Mouse (Mus musculus) forebrain, embryonic 15.5 days (tissue): Measurements from ENCODE around the gene Gm4305. TPM values are rescaled to one million over a fixed set of nuclear protein-coding genes. Genes with fewer than 3 reads are reported as not detected.
"Not testable (repeated sequence)": the region's sequence is repeated elsewhere in the genome, so short reads cannot be mapped to it uniquely, and the experiment has no call there.

ENCODE experiments used
- ATAC-seq: fragments of 200-750 bp; cut with Nextera tagmentation; replicated peaks from 2 replicates; pipeline ENCODE4 v1.8.0; 2017; ENCODE audit warnings: mild to moderate bottlenecking, moderate TSS enrichment, moderate library complexity
- H3K27ac ChIP-seq: fragments of 300-500 bp; sonication (generic); replicated peaks from 2 replicates; pipeline ENCODE4 v1.5.1; 2015; ENCODE audit warnings: mild to moderate bottlenecking, inconsistent platforms
- H3K27me3 ChIP-seq: fragments of 300-500 bp; sonication (generic); 2 replicates; pipeline ENCODE4 v1.6.1; 2015; ENCODE audit warnings: inconsistent platforms
- H3K36me3 ChIP-seq: fragments of 300-500 bp; sonication (generic); 2 replicates; pipeline ENCODE4 v1.6.1; 2015; ENCODE audit warnings: mild to moderate bottlenecking, inconsistent platforms
- H3K4me1 ChIP-seq: fragments of 300-500 bp; sonication (generic); 2 replicates; pipeline ENCODE4 v1.6.1; 2015; ENCODE audit warnings: inconsistent platforms
- H3K4me2 ChIP-seq: fragments of 300-500 bp; sonication (generic); replicated peaks from 2 replicates; pipeline ENCODE4 v1.6.1; 2015; ENCODE audit warnings: mild to moderate bottlenecking, inconsistent platforms
- H3K4me3 ChIP-seq: fragments of 300-500 bp; sonication (generic); 2 replicates; pipeline ENCODE4 v1.5.1; 2015; ENCODE audit warnings: mild to moderate bottlenecking, inconsistent platforms
- H3K9ac ChIP-seq: fragments of 300-500 bp; sonication (generic); replicated peaks from 2 replicates; pipeline ENCODE4 v1.6.1; 2015; ENCODE audit warnings: mild to moderate bottlenecking, inconsistent platforms
- H3K9me3 ChIP-seq: fragments of 300-500 bp; sonication (generic); 2 replicates; pipeline ENCODE4 v1.6.1; 2016; ENCODE audit warnings: inconsistent platforms
- WGBS: fragments of 180-500 bp; shearing (Covaris S2); methylation state at CpG from one replicate; pipeline ENCODE4 v1.1.7; 2015; ENCODE audit warnings: mixed read lengths; 5-methylcytosine and 5-hydroxymethylcytosine counted together
- polyA plus RNA-seq: library from polyadenylated mRNA; unstranded; fragments of >200 nt; fragmentation: Nextera tagmentation; extraction: Ambion mirVana; gene quantifications from 2 replicates; pipeline ENCODE4 v1.2.1, GENCODE M21; 2015

Gene Gm4305
- polyA plus RNA-seq: not detected in 2 replicates

- not testable (repeated sequence) for H3K4me2 ChIP-seq, H3K27me3 ChIP-seq, H3K9ac ChIP-seq, ATAC-seq, H3K9me3 ChIP-seq, H3K4me1 ChIP-seq, H3K4me3 ChIP-seq, H3K27ac ChIP-seq, H3K36me3 ChIP-seq
- no CpG with 5 or more reads among the region's 3 CpGs for WGBS
Measured at GRCm38 (mm10) chr10:100350793-100351192, at the start of gene Gm4305. Gm4305 (plus strand) TSS chr10:100351093.

GRCm38 (mm10) chr10:100335376-100335775, 15.5 kb upstream of the Gm4305 start, which contains the start of gene Gm4301:
Gm4301 (plus strand) TSS chr10:100335676.
- not testable (repeated sequence) for H3K4me1 ChIP-seq, H3K9me3 ChIP-seq, H3K4me3 ChIP-seq, H3K27ac ChIP-seq, H3K27me3 ChIP-seq, H3K4me2 ChIP-seq, ATAC-seq, H3K36me3 ChIP-seq, H3K9ac ChIP-seq
- WGBS: no CpG with 5 or more reads among the region's 2 CpGs

- H3K4me3 ChIP-seq, H3K4me2 ChIP-seq, H3K9me3 ChIP-seq, H3K9ac ChIP-seq, H3K4me1 ChIP-seq, ATAC-seq, H3K36me3 ChIP-seq, H3K27me3 ChIP-seq, H3K27ac ChIP-seq: not testable (repeated sequence)
- WGBS: no CpG with 5 or more reads among the region's 3 CpGs
Measured at GRCm38 (mm10) chr10:100340536-100340935, 10.4 kb upstream of the Gm4305 start, which contains the start of gene Gm4302. Gm4302 (plus strand) TSS chr10:100340836.

GRCm38 (mm10) chr10:100345672-100346071, 5.2 kb upstream of the Gm4305 start, which contains the start of gene Gm4303:
Gm4303 (plus strand) TSS chr10:100345972.
- not testable (repeated sequence) for H3K9me3 ChIP-seq, H3K4me1 ChIP-seq, H3K4me3 ChIP-seq, H3K27ac ChIP-seq, H3K9ac ChIP-seq, H3K27me3 ChIP-seq, H3K4me2 ChIP-seq, ATAC-seq, H3K36me3 ChIP-seq
- no CpG with 5 or more reads among the region's 3 CpGs for WGBS

GRCm38 (mm10) chr10:100356841-100357240, 5.9 kb downstream of the Gm4305 start:
- not testable (repeated sequence) for H3K36me3 ChIP-seq, ATAC-seq, H3K4me2 ChIP-seq, H3K27ac ChIP-seq, H3K9me3 ChIP-seq, H3K4me3 ChIP-seq, H3K4me1 ChIP-seq, H3K9ac ChIP-seq, H3K27me3 ChIP-seq
- 81% methylated on average over 2 of the region's 2 CpGs for WGBS

- H3K9ac ChIP-seq, ATAC-seq, H3K27me3 ChIP-seq, H3K27ac ChIP-seq, H3K4me1 ChIP-seq, H3K4me2 ChIP-seq, H3K4me3 ChIP-seq, H3K36me3 ChIP-seq, H3K9me3 ChIP-seq: not testable (repeated sequence)
- no CpG with 5 or more reads among the region's 3 CpGs for WGBS
Measured at GRCm38 (mm10) chr10:100361038-100361437, 10.1 kb downstream of the Gm4305 start, which contains the start of gene Gm4307. Gm4307 (plus strand) TSS chr10:100361338.

- not testable (repeated sequence) for H3K27me3 ChIP-seq, H3K4me2 ChIP-seq, H3K27ac ChIP-seq, H3K4me3 ChIP-seq, H3K9ac ChIP-seq, ATAC-seq, H3K9me3 ChIP-seq, H3K4me1 ChIP-seq, H3K36me3 ChIP-seq
- WGBS: no CpG with 5 or more reads among the region's 2 CpGs
Measured at GRCm38 (mm10) chr10:100382460-100382859, 31.6 kb downstream of the Gm4305 start, which contains the start of gene Gm4312. Gm4312 (minus strand) TSS chr10:100382560.

Other genes starting within 250 kb of the Gm4305 start
- gene Gm4301, start 15.4 kb upstream of the Gm4305 start, polyA plus RNA-seq: not detected in 2 replicates
- not detected in 2 replicates for gene Gm4302, start 10.3 kb upstream of the Gm4305 start, polyA plus RNA-seq
- gene Gm4303, start 5.1 kb upstream of the Gm4305 start, polyA plus RNA-seq: not detected in 2 replicates
- gene Gm4307, start 10.2 kb downstream of the Gm4305 start, polyA plus RNA-seq: not detected in 2 replicates
- not detected in 2 replicates for gene Gm4312, start 31.5 kb downstream of the Gm4305 start, polyA plus RNA-seq
- 9.6 and 10.1 TPM in 2 replicates for gene Tmtc3, start 136.3 kb downstream of the Gm4305 start, polyA plus RNA-seq
- 6.9 and 7.7 TPM in 2 replicates for gene Cep290, start 136.5 kb downstream of the Gm4305 start, polyA plus RNA-seq
- 13.9 and 15.2 TPM in 2 replicates for gene 4930430F08Rik, start 239.3 kb downstream of the Gm4305 start, polyA plus RNA-seq
- gene 1700017N19Rik, start 239.4 kb downstream of the Gm4305 start, polyA plus RNA-seq: not detected in 2 replicates